Mouse (Mus musculus): ENCODE measurements around the gene Tomm70a. TPM values are rescaled to one million over a fixed set of nuclear protein-coding genes. Genes with fewer than 3 reads are reported as not detected.

The Tomm70a gene
- 101 TPM for polyA plus RNA-seq (2015; fragmentation: Illumina TruSeq; extraction: RNeasy Lipid Tissue Mini Kit (QIAGEN cat#74804); ENCODE audit: low read depth, low replicate concordance)

GRCm38 (mm10) chr16:57120913-57121815 lies at the start of gene Tomm70a:
Tomm70a (plus strand) TSS chr16:57121703.

GRCm38 (mm10) chr16:57166611-57167513 lies 45.4 kb downstream of the Tomm70a start, which contains the start of gene Nit2:
Nit2 (minus strand) TSS chr16:57167341.

Other genes with a start within 250 kb of the Tomm70a start
- 2.2 TPM for gene Tmem45a, start 235.5 kb upstream of the Tomm70a start, polyA plus RNA-seq (2015; fragmentation: Illumina TruSeq; extraction: RNeasy Lipid Tissue Mini Kit (QIAGEN cat#74804); ENCODE audit: low read depth, low replicate concordance)
- 1.7 TPM for gene Lnp1, start 193.6 kb upstream of the Tomm70a start, polyA plus RNA-seq (2015; fragmentation: Illumina TruSeq; extraction: RNeasy Lipid Tissue Mini Kit (QIAGEN cat#74804); ENCODE audit: low read depth, low replicate concordance)
- gene Tmem45a2, start 50.3 kb upstream of the Tomm70a start, polyA plus RNA-seq (2015; fragmentation: Illumina TruSeq; extraction: RNeasy Lipid Tissue Mini Kit (QIAGEN cat#74804); ENCODE audit: low read depth, low replicate concordance), result not detected
- 27.0 TPM for gene Nit2, start 45.6 kb downstream of the Tomm70a start, polyA plus RNA-seq (2015; fragmentation: Illumina TruSeq; extraction: RNeasy Lipid Tissue Mini Kit (QIAGEN cat#74804); ENCODE audit: low read depth, low replicate concordance)
- 40.6 TPM for gene Tbc1d23, start 109.8 kb downstream of the Tomm70a start, polyA plus RNA-seq (2015; fragmentation: Illumina TruSeq; extraction: RNeasy Lipid Tissue Mini Kit (QIAGEN cat#74804); ENCODE audit: low read depth, low replicate concordance)
- gene Tmem30c, start 171.2 kb downstream of the Tomm70a start, polyA plus RNA-seq (2015; fragmentation: Illumina TruSeq; extraction: RNeasy Lipid Tissue Mini Kit (QIAGEN cat#74804); ENCODE audit: low read depth, low replicate concordance), result 0.49 TPM
- gene Filip1l, start 231.4 kb downstream of the Tomm70a start, polyA plus RNA-seq (2015; fragmentation: Illumina TruSeq; extraction: RNeasy Lipid Tissue Mini Kit (QIAGEN cat#74804); ENCODE audit: low read depth, low replicate concordance), result 3.5 TPM

All from brain, adult 10 weeks (tissue).